Mouse (Mus musculus): ENCODE measurements around the gene Exoc3l4.
A peak's percentile ranks its signal among the peaks of the same experiment; 100 is the strongest.

DNA sequence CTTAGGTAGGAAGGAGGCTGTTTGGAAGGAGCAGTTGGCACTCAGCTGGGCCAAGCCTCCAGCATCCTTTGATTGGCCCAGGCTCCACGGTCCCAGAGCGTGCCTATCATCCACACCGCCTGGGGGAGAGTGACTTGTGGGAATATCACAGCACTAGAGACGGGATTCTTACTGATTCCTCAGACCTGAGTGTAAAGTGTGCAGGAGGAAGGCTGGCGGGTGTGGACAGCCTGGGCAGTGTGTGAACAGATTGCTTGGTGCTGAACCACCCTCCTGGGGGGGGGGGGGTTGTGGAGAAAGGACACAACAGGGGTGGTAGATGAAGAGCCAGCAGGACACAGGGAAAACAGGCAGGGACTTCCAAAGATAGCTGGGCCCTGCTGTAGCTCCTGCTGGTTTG is 29.9 kb downstream of the Exoc3l4 start:
- no peak for TF ChIP-seq CTCF (IDR thresholded peaks at IDR 0.05; ENCODE audit: low read depth, low read length)
- 0 out of 2 replicates have a peak, but pooled peaks have one; percentile 51 for TF ChIP-seq POLR2AphosphoS5 (IDR thresholded peaks at IDR 0.05; ENCODE audit: insufficient replicate concordance, low read depth, low read length)
- TF ChIP-seq GATA1 (IDR thresholded peaks at IDR 0.05; ENCODE audit: borderline replicate concordance, low read length) = no peak
- TF ChIP-seq TAL1 (conservative IDR thresholded peaks at IDR 0.05; ENCODE audit: low read depth, low read length) = no peak
- no peak for TF ChIP-seq GATA2 (IDR thresholded peaks at IDR 0.05; ENCODE audit: borderline replicate concordance, low read depth, low read length)
